Mouse (Mus musculus): ENCODE results near the gene Zmynd8. TPM values are rescaled to one million over a fixed set of nuclear protein-coding genes. Genes with fewer than 3 reads are reported as not detected.

Zmynd8 gene
- polyA plus RNA-seq, 1 experiment from 2014 or later: 82.2 TPM

GRCm38 (mm10) chr2:165768805-165769358 lies 129.9 kb downstream of the Zmynd8 start:
- no peak overlapping the region for H3K4me3 ChIP-seq
- no peaks in the 10 kb centered on the region for H3K27me3 ChIP-seq
- H3K9me3 ChIP-seq: no peaks in the 10 kb centered on the region
- H3K36me3 ChIP-seq: no peaks in the 10 kb centered on the region
- peak overlapping the region; percentile 30; the same call in 1 of the 2 replicates for H3K9ac ChIP-seq
- no peak overlapping the region for H3K4me2 ChIP-seq
- WGBS: 59% methylated on average over 10 of the region's 11 CpGs
- no peak for ATAC-seq (ENCODE audit: low FRiP score)
- peaks cover 11% of the 10 kb centered on the region for H3K4me1 ChIP-seq (replicated peaks)
- peak overlapping the region; percentile 78 for H3K27ac ChIP-seq

DNA sequence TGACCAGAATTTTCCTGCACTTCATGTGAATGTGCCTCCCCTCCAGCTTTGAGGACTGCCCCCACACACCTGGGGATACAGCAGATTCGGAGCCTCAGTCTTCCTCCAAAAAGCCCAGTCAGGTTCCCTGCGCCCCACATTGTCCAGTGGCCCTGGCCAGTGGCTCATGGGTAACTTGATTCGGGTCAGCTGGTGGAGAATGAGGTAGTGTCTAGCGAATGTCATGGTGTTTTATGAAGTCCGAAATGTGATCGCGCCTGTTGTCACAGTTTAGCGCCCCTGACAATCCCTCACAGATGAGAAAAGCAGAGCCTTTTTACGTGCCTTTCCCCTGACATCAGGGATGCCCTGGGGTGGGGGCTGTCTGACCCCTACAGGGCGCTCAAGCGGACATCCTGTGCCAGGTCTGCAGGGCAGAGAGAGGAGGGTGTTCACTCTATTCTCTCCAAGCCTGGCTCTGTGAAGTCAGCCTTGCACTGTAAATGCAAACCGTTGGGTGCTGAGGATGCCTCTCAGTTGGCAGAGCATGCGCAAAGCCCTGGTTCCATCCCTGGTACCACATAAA lies 139.3 kb downstream of the Zmynd8 start:
- no peak overlapping the region for H3K4me3 ChIP-seq
- H3K9me3 ChIP-seq: no peaks in the 10 kb centered on the region
- WGBS: 75% methylated on average over 13 of the region's 13 CpGs
- no peaks in the 10 kb centered on the region for H3K27me3 ChIP-seq
- no peaks in the 10 kb centered on the region for H3K36me3 ChIP-seq
- H3K4me2 ChIP-seq: no peak overlapping the region
- no peak for ATAC-seq (ENCODE audit: low FRiP score)
- H3K9ac ChIP-seq: no peak overlapping the region
- no peak overlapping the region for H3K27ac ChIP-seq
- H3K4me1 ChIP-seq (replicated peaks): peaks cover 16% of the 10 kb centered on the region

DNA sequence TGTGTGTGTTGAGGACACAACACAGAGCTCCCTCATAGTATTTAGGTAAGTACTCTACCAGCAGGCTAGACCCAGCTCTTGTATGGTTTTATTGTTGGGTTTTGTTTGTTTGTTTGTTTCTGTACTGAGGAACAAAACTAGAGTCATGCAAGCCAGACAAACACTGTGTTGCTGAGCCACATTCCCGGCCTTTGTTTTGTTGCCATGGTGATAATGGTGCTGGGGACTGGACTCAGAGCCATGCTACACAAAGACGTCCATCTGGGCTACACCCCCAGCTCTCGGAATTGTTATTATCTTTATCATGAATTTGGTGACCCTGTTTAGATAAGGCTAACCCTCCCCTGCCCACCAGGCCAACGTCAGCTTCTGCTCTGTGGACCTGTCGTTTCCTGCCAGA lies 140.3 kb downstream of the Zmynd8 start:
- Histone ChIP-seq H3K4me2 (no peak overlapping the region), H3K4me1 (replicated peaks) (peaks cover 16% of the 10 kb centered on the region), H3K4me3 (no peak overlapping the region), H3K9ac (no peak overlapping the region), H3K27ac (peak overlapping the region; percentile 79; the same call in 1 of the 2 replicates), H3K9me3 (no peaks in the 10 kb centered on the region), H3K36me3 (no peaks in the 10 kb centered on the region), H3K27me3 (no peaks in the 10 kb centered on the region)
- peak; percentile 65 for ATAC-seq (ENCODE audit: low FRiP score)
- WGBS: 10% methylated on average over 5 of the region's 5 CpGs

GRCm38 (mm10) chr2:165757799-165758198 lies 141.0 kb downstream of the Zmynd8 start:
- peak overlapping the region; percentile 27 for H3K4me2 ChIP-seq
- no peaks in the 10 kb centered on the region for H3K9me3 ChIP-seq
- peak overlapping the region; percentile 25; the same call in 1 of the 2 replicates for H3K9ac ChIP-seq
- peak; percentile 44; the same call in 1 of the 2 replicates for ATAC-seq (ENCODE audit: low FRiP score)
- no peaks in the 10 kb centered on the region for H3K27me3 ChIP-seq
- peak overlapping the region; percentile 79 for H3K27ac ChIP-seq
- no peaks in the 10 kb centered on the region for H3K36me3 ChIP-seq
- H3K4me1 ChIP-seq (replicated peaks): peaks cover 16% of the 10 kb centered on the region
- WGBS: 45% methylated on average over 15 of the region's 15 CpGs
- no peak overlapping the region for H3K4me3 ChIP-seq

- H3K27me3 ChIP-seq: no peaks in the 10 kb centered on the region
- no peak overlapping the region for H3K4me3 ChIP-seq
- H3K9me3 ChIP-seq: no peaks in the 10 kb centered on the region
- no peak overlapping the region for H3K4me2 ChIP-seq
- H3K9ac ChIP-seq: no peak overlapping the region
- H3K27ac ChIP-seq: no peak overlapping the region
- peaks cover 13% of the 10 kb centered on the region for H3K4me1 ChIP-seq (replicated peaks)
- 88% methylated on average over 4 of the region's 4 CpGs for WGBS
- ATAC-seq (ENCODE audit: low FRiP score): no peak
- H3K36me3 ChIP-seq: no peaks in the 10 kb centered on the region
Observed at GRCm38 (mm10) chr2:165752704-165753103, 146.1 kb downstream of the Zmynd8 start.

- Histone ChIP-seq H3K36me3 (no peaks in the 10 kb centered on the region), H3K27me3 (no peaks in the 10 kb centered on the region), H3K27ac (no peak overlapping the region), H3K4me3 (no peak overlapping the region), H3K4me2 (no peak overlapping the region), H3K9ac (no peak overlapping the region), H3K9me3 (no peaks in the 10 kb centered on the region), H3K4me1 (replicated peaks) (peaks cover 11% of the 10 kb centered on the region)
- 15% methylated on average over 6 of the region's 7 CpGs for WGBS
- peak; percentile 49; the same call in 1 of the 2 replicates for ATAC-seq (ENCODE audit: low FRiP score)
Observed at GRCm38 (mm10) chr2:165751068-165751467, 147.7 kb downstream of the Zmynd8 start.

DNA sequence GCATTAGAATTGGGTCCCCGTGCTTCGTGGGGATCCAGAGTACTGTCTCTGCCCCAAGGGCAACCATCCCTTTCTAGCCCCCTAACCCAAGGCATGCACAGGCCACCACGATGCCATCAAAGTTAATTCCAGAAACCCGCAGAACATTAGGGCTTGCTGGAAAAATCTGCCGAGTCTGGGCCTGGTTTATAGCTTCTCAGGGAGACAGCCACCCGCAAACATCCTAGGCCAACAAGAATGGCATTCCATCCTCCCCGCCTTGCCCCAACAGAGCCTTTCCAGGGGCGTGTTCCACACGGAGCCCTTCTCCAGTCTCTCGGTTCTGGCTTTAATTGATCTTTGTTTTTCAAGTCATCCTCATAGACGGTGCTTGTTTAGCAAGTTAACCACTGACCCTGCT lies 150.4 kb downstream of the Zmynd8 start:
- H3K27me3 ChIP-seq: no peaks in the 10 kb centered on the region
- no peak overlapping the region; the same call in 1 of the 2 replicates for H3K9ac ChIP-seq
- no peak for ATAC-seq (ENCODE audit: low FRiP score)
- peaks cover 21% of the 10 kb centered on the region for H3K4me1 ChIP-seq (replicated peaks)
- 15% methylated on average over 11 of the region's 11 CpGs for WGBS
- no peak overlapping the region for H3K4me3 ChIP-seq
- no peaks in the 10 kb centered on the region for H3K9me3 ChIP-seq
- no peaks in the 10 kb centered on the region for H3K36me3 ChIP-seq
- no peak overlapping the region for H3K27ac ChIP-seq
- no peak overlapping the region for H3K4me2 ChIP-seq

DNA sequence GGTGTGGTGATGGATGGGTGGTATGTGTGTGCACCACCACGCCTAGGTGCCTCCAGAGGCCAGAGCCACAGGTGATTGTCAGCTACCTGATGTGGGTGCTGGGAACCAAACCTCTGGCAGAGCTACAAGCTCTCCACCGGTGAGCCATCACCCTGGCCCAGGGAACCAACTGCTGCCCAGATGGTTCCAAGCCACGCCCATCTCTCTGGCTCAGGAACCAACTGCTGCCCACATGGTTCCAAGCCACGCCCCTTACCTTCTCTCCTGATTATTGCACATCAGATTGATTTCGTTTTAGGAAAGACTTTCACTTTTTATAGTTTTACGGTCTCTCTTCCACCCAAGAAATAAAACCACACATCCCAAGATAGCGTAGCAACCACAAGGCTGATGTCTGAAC lies 150.8 kb downstream of the Zmynd8 start:
- H3K27me3 ChIP-seq: no peaks in the 10 kb centered on the region
- WGBS: 54% methylated on average over 7 of the region's 7 CpGs
- no peak overlapping the region for H3K27ac ChIP-seq
- H3K9ac ChIP-seq: no peak overlapping the region
- H3K4me3 ChIP-seq: no peak overlapping the region
- no peaks in the 10 kb centered on the region for H3K9me3 ChIP-seq
- no peak for ATAC-seq (ENCODE audit: low FRiP score)
- peaks cover 21% of the 10 kb centered on the region for H3K4me1 ChIP-seq (replicated peaks)
- H3K4me2 ChIP-seq: no peak overlapping the region
- H3K36me3 ChIP-seq: no peaks in the 10 kb centered on the region

DNA sequence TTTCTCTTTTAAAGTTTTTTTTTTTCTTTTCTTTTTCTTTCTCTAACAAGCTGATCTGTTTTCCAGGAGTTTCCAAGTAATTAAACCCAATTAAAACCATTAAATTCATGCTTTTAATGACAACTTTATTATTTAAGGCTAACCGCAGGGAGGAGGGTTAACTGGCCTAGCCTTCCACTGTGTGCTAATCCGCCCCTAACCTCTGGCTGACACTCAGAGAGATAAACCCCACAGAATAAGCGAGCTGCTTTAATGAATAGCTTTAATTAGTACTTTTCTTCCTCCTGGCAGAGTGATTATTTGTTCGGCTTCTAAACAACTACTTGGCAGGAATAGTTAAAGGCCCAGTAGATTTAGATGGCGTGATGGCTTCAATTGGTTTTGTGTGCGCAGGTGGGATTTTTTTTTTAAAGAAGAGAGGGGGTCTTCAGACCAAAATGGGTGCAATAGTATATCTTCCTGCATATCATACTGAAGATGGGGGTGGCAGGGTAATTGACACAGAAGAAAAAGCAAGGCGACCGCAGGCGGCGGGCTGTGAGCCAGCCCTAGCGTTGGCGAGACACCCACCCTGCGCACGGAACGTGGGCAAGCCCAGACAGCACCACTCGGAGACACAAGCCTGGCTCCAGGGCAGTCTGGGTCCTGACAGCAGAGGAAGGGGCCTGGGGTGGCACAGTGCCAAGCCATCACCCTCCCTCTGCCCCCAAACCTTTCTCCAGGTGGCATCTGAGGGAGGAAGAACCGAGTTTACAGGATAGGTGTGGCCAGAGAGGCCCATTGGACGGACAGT lies 153.3 kb downstream of the Zmynd8 start:
- Histone ChIP-seq H3K27me3 (no peaks in the 10 kb centered on the region), H3K36me3 (no peaks in the 10 kb centered on the region), H3K4me2 (no peak overlapping the region), H3K4me1 (replicated peaks) (peaks cover 33% of the 10 kb centered on the region), H3K27ac (peak overlapping the region; percentile 56), H3K9me3 (no peaks in the 10 kb centered on the region), H3K9ac (no peak overlapping the region), H3K4me3 (no peak overlapping the region)
- 69% methylated on average over 18 of the region's 18 CpGs for WGBS
- ATAC-seq (ENCODE audit: low FRiP score): 0 out of 2 replicates have a peak, but pooled peaks have one; percentile 28

- Histone ChIP-seq H3K4me1 (replicated peaks) (peaks cover 25% of the 10 kb centered on the region), H3K36me3 (no peaks in the 10 kb centered on the region), H3K4me2 (no peak overlapping the region), H3K9me3 (no peaks in the 10 kb centered on the region), H3K27ac (no peak overlapping the region), H3K9ac (no peak overlapping the region), H3K27me3 (no peaks in the 10 kb centered on the region), H3K4me3 (no peak overlapping the region)
- WGBS: 22% methylated on average over 21 of the region's 21 CpGs
- no peak for ATAC-seq (ENCODE audit: low FRiP score)
Observed at GRCm38 (mm10) chr2:165742210-165742786, 156.5 kb downstream of the Zmynd8 start.

GRCm38 (mm10) chr2:165741526-165742050 lies 157.2 kb downstream of the Zmynd8 start:
- WGBS: 17% methylated on average over 11 of the region's 11 CpGs
- Histone ChIP-seq H3K4me2 (no peak overlapping the region), H3K27ac (peak overlapping the region; percentile 49; the same call in 1 of the 2 replicates), H3K36me3 (no peaks in the 10 kb centered on the region), H3K4me1 (replicated peaks) (peaks cover 25% of the 10 kb centered on the region), H3K4me3 (no peak overlapping the region), H3K9me3 (no peaks in the 10 kb centered on the region), H3K9ac (0 out of 2 replicates have a peak overlapping the region, but pooled peaks have one; percentile 1), H3K27me3 (no peaks in the 10 kb centered on the region)
- no peak for ATAC-seq (ENCODE audit: low FRiP score)

- H3K27ac ChIP-seq: no peak overlapping the region
- H3K9me3 ChIP-seq: no peaks in the 10 kb centered on the region
- H3K4me1 ChIP-seq (replicated peaks): peaks cover 23% of the 10 kb centered on the region
- ATAC-seq (ENCODE audit: low FRiP score): no peak
- no peak overlapping the region for H3K9ac ChIP-seq
- no peaks in the 10 kb centered on the region for H3K36me3 ChIP-seq
- no peak overlapping the region for H3K4me3 ChIP-seq
- 23% methylated on average over 9 of the region's 9 CpGs for WGBS
- no peak overlapping the region for H3K4me2 ChIP-seq
- no peaks in the 10 kb centered on the region for H3K27me3 ChIP-seq
Observed at GRCm38 (mm10) chr2:165740982-165741381, 157.8 kb downstream of the Zmynd8 start.

Measured in hindbrain, embryonic 13.5 days (tissue).